Mouse (Mus musculus) heart, embryonic 13.5 days (tissue): Measurements from ENCODE around the gene Trpc1. TPM values are rescaled to one million over a fixed set of nuclear protein-coding genes. Genes with fewer than 3 reads are reported as not detected.

Experiments used
- ATAC-seq: fragments of 200-750 bp; cut with Nextera tagmentation; 2 replicates; pipeline ENCODE4 v1.8.0; 2017; ENCODE audit warnings: moderate TSS enrichment; ENCODE audit not compliant: insufficient number of reproducible peaks, low FRiP score, low TSS enrichment; ENCODE audit errors: extremely low read depth
- H3K27ac ChIP-seq: fragments of 300-500 bp; sonication (generic); replicated peaks from 2 replicates; pipeline ENCODE4 v1.5.1; 2015; ENCODE audit warnings: moderate library complexity, mild to moderate bottlenecking, inconsistent platforms
- H3K27me3 ChIP-seq: fragments of 300-500 bp; sonication (generic); replicated peaks from 2 replicates; pipeline ENCODE4 v1.6.1; 2015; ENCODE audit warnings: mild to moderate bottlenecking, inconsistent platforms
- H3K36me3 ChIP-seq: fragments of 300-500 bp; sonication (generic); 2 replicates; pipeline ENCODE4 v1.6.1; 2015; ENCODE audit warnings: mild to moderate bottlenecking, inconsistent platforms
- H3K4me1 ChIP-seq: fragments of 300-500 bp; sonication (generic); 2 replicates; pipeline ENCODE4 v1.6.1; 2015; ENCODE audit warnings: inconsistent platforms
- H3K4me2 ChIP-seq: fragments of 300-500 bp; sonication (generic); 2 replicates; pipeline ENCODE4 v1.6.1; 2015; ENCODE audit warnings: inconsistent platforms, mild to moderate bottlenecking, moderate library complexity
- H3K4me3 ChIP-seq: fragments of 300-500 bp; sonication (generic); 2 replicates; pipeline ENCODE4 v1.5.1; 2015; ENCODE audit warnings: moderate library complexity, mild to moderate bottlenecking, inconsistent platforms
- H3K9ac ChIP-seq: fragments of 300-500 bp; sonication (generic); 2 replicates; pipeline ENCODE4 v1.6.1; 2015; ENCODE audit warnings: inconsistent platforms, mild to moderate bottlenecking, moderate library complexity
- H3K9me3 ChIP-seq: fragments of 300-500 bp; sonication (generic); 2 replicates; pipeline ENCODE4 v1.6.1; 2016; ENCODE audit warnings: inconsistent platforms
- WGBS: fragments of 180-500 bp; shearing (Covaris S2); methylation state at CpG from one replicate; pipeline ENCODE4 v1.1.7; 2015; ENCODE audit warnings: mixed read lengths; 5-methylcytosine and 5-hydroxymethylcytosine counted together
- polyA plus RNA-seq: library from polyadenylated mRNA; unstranded; fragments of >200 nt; fragmentation: Nextera tagmentation; extraction: Ambion mirVana; gene quantifications from 2 replicates; pipeline ENCODE4 v1.2.1, GENCODE M21; 2015

Gene Trpc1
- polyA plus RNA-seq, 1 experiment from 2014 or later: 1.8 TPM

GRCm38 (mm10) chr9:95750746-95751145 is 571 bp upstream of the Trpc1 start:
- Histone ChIP-seq H3K27me3 (peaks cover 26% of the 10 kb centered on the region), H3K27ac (no peak overlapping the region), H3K4me2 (peak overlapping the region; percentile 87), H3K9me3 (no peaks in the 10 kb centered on the region), H3K9ac (no peak overlapping the region), H3K36me3 (no peaks in the 10 kb centered on the region), H3K4me1 (peaks cover 8% of the 10 kb centered on the region), H3K4me3 (peak overlapping the region; percentile 89)
- WGBS: 38% methylated on average over 9 of the region's 9 CpGs
- ATAC-seq: no peak

GRCm38 (mm10) chr9:95749461-95749928 is 680 bp downstream of the Trpc1 start:
- peak; percentile 54; the same call in 1 of the 2 replicates for ATAC-seq
- Histone ChIP-seq H3K4me1 (peaks cover 8% of the 10 kb centered on the region), H3K4me3 (peak overlapping the region; percentile 89), H3K9me3 (no peaks in the 10 kb centered on the region), H3K4me2 (peak overlapping the region; percentile 87), H3K36me3 (no peaks in the 10 kb centered on the region), H3K27me3 (peaks cover 26% of the 10 kb centered on the region), H3K27ac (no peak overlapping the region), H3K9ac (peak overlapping the region; percentile 91)
- WGBS: 2% methylated on average over 19 of the region's 34 CpGs

- Histone ChIP-seq H3K9me3 (no peaks in the 10 kb centered on the region), H3K4me1 (peaks cover 8% of the 10 kb centered on the region), H3K4me2 (no peak overlapping the region), H3K27ac (no peak overlapping the region), H3K36me3 (no peaks in the 10 kb centered on the region), H3K27me3 (peaks cover 18% of the 10 kb centered on the region), H3K9ac (no peak overlapping the region), H3K4me3 (no peak overlapping the region)
- no peak for ATAC-seq
- 77% methylated on average over 5 of the region's 5 CpGs for WGBS
These were observed 2.9 kb downstream of the Trpc1 start for GRCm38 (mm10) chr9:95747298-95747697.

DNA sequence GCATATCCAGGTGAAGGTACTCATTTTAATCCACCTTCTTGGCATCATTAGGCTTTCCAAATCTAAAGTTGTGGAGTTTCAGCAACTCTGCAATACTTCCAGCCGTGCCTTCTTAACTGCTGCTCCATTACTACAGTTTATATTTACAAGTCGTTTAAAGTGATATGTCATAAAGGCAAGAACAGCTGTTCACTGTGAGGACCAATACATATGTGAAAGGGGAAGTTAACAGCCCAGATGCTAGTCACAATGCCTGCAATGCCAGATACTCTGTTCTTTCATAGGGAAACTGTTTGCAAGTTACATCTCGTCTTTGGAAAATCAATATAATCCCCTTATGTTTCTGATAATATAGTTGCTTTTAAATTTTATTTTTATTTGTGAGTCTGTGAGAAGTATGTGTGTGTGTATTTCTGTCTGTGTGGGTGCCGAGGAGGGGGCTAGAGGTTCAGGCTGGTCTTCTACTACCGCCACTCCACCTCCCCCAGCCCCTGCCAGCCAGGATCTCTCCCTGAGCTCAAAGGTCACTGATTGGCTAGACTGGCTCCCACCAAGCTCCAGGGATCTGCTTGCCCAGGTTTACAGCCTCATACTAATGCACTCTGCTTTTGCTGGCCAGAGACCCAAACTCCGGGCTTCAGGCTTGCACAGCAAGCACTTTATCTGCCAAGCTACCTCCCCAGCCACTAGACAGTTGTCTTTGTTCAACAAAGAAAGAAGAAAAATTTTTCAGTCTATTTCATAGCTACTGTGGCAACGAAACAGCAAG is 5.1 kb downstream of the Trpc1 start:
- no peak overlapping the region for H3K4me2 ChIP-seq
- no peaks in the 10 kb centered on the region for H3K9me3 ChIP-seq
- no peak overlapping the region for H3K27ac ChIP-seq
- H3K36me3 ChIP-seq: no peaks in the 10 kb centered on the region
- 63% methylated on average over 7 of the region's 7 CpGs for WGBS
- ATAC-seq: no peak
- H3K4me3 ChIP-seq: no peak overlapping the region
- H3K4me1 ChIP-seq: peaks cover 5% of the 10 kb centered on the region
- H3K9ac ChIP-seq: no peak overlapping the region
- H3K27me3 ChIP-seq: peaks cover 7% of the 10 kb centered on the region

- ATAC-seq: no peak
- H3K4me1 ChIP-seq: no peaks in the 10 kb centered on the region
- no peaks in the 10 kb centered on the region for H3K27me3 ChIP-seq
These were observed 13.9 kb downstream of the Trpc1 start for GRCm38 (mm10) chr9:95736238-95736637.

DNA sequence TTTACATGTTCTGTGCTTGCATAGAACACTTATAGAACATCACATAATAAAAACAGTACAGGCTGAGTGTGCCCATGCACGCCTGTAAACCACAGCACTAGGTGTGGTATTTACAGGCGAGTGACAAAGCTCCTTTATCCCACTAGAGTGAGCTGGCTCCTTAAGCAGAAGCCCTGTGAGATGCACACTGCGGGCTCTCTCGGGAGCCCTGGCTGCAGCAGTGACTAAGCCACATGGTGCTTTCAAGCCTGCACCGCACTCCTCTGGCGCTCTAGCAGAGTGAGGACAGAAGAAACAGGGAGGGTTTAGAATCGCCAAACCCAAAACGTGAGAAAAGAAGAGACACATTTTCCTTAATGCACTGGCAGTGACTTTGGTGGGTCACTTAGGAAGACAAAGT is 37.6 kb downstream of the Trpc1 start:
- no peak overlapping the region for H3K4me2 ChIP-seq
- H3K4me3 ChIP-seq: no peak overlapping the region
- H3K27me3 ChIP-seq: no peaks in the 10 kb centered on the region
- H3K4me1 ChIP-seq: no peaks in the 10 kb centered on the region
- ATAC-seq: no peak
- 28% methylated on average over 8 of the region's 8 CpGs for WGBS
- H3K27ac ChIP-seq: no peak overlapping the region
- H3K9ac ChIP-seq: no peak overlapping the region
- no peaks in the 10 kb centered on the region for H3K9me3 ChIP-seq
- peaks cover 22% of the 10 kb centered on the region for H3K36me3 ChIP-seq

More at GRCm38 (mm10) chr9:95736238-95736637, 13.9 kb downstream of the Trpc1 start:
- Histone ChIP-seq H3K4me2 (no peak overlapping the region), H3K4me3 (no peak overlapping the region), H3K9me3 (no peaks in the 10 kb centered on the region), H3K27ac (no peak overlapping the region), H3K36me3 (peaks cover 8% of the 10 kb centered on the region), H3K9ac (no peak overlapping the region)

DNA sequence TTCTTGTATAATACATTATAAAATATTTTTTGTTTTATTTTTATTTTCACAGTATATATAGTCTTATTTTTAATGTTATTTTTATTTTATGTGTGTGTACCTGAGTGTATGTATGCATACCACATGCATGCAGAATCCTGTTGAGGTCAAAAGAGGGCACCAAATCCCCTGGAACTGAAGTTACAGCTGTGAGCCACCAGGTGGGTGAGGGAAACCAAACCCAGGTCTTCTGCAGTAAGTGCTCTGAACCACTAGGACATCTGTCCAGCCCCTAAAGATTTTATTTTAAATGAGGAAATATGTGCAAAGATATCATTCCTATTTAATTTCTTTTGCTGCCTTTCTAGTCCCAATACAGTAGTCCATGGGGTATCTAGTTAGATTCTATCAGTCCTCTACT is 41.2 kb downstream of the Trpc1 start:
- Histone ChIP-seq H3K27me3 (no peaks in the 10 kb centered on the region), H3K9me3 (no peaks in the 10 kb centered on the region), H3K9ac (no peak overlapping the region), H3K36me3 (peaks cover 20% of the 10 kb centered on the region), H3K4me2 (no peak overlapping the region), H3K27ac (no peak overlapping the region), H3K4me3 (no peak overlapping the region), H3K4me1 (no peaks in the 10 kb centered on the region)
- no peak for ATAC-seq

GRCm38 (mm10) chr9:95705371-95705770 is 44.8 kb downstream of the Trpc1 start:
- Histone ChIP-seq H3K27me3 (no peaks in the 10 kb centered on the region), H3K36me3 (peaks cover 20% of the 10 kb centered on the region), H3K4me2 (no peak overlapping the region), H3K27ac (no peak overlapping the region), H3K4me1 (no peaks in the 10 kb centered on the region), H3K9ac (no peak overlapping the region), H3K9me3 (no peaks in the 10 kb centered on the region), H3K4me3 (no peak overlapping the region)
- 62% methylated on average over 5 of the region's 5 CpGs for WGBS
- no peak for ATAC-seq

- H3K4me1 ChIP-seq: no peaks in the 10 kb centered on the region
- no peak overlapping the region for H3K4me3 ChIP-seq
- no peaks in the 10 kb centered on the region for H3K27me3 ChIP-seq
- 73% methylated on average over 3 of the region's 3 CpGs for WGBS
- no peak overlapping the region for H3K9ac ChIP-seq
- H3K27ac ChIP-seq: no peak overlapping the region
- no peak overlapping the region for H3K4me2 ChIP-seq
- peaks cover 14% of the 10 kb centered on the region for H3K36me3 ChIP-seq
- no peak for ATAC-seq
- H3K9me3 ChIP-seq: no peaks in the 10 kb centered on the region
These were observed 46.1 kb downstream of the Trpc1 start for GRCm38 (mm10) chr9:95704078-95704477.

- Histone ChIP-seq H3K36me3 (no peaks in the 10 kb centered on the region), H3K9ac (no peak overlapping the region), H3K4me3 (no peak overlapping the region), H3K27ac (no peak overlapping the region), H3K27me3 (no peaks in the 10 kb centered on the region), H3K4me2 (no peak overlapping the region), H3K4me1 (0 out of 2 replicates have a peak, but pooled peaks cover 4% of the 10 kb centered on the region), H3K9me3 (no peaks in the 10 kb centered on the region)
- WGBS: 72% methylated on average over 4 of the region's 4 CpGs
- no peak for ATAC-seq
These were observed 50.9 kb downstream of the Trpc1 start for GRCm38 (mm10) chr9:95699273-95699672.

- H3K4me2 ChIP-seq: no peak overlapping the region
- no peaks in the 10 kb centered on the region for H3K27me3 ChIP-seq
- WGBS: 57% methylated on average over 2 of the region's 2 CpGs
- H3K4me1 ChIP-seq: 0 out of 2 replicates have a peak, but pooled peaks cover 4% of the 10 kb centered on the region
- H3K36me3 ChIP-seq: no peaks in the 10 kb centered on the region
- no peak overlapping the region for H3K27ac ChIP-seq
- no peak overlapping the region for H3K9ac ChIP-seq
- ATAC-seq: no peak
- no peak overlapping the region for H3K4me3 ChIP-seq
- no peaks in the 10 kb centered on the region for H3K9me3 ChIP-seq
These were observed 52.4 kb downstream of the Trpc1 start for GRCm38 (mm10) chr9:95697808-95698207.

DNA sequence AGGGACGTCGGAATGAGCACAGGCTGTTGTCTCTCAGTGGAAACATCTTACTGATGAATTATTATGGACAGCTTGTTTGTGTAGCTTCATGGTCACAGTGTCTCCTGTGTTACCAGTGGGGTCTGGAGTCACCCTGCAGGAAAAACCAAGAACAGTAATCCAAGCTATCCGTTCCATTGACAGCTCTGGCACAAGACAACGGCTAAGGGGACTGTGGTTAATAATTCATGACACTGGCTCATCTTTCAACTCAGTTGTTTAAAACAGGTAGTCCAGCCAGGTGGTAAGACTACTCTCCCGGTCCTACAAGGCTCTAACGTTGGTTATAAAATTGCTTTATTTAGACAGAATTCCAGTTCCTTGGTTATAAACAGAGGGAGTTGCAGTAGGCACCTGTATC is 53.6 kb downstream of the Trpc1 start:
- ATAC-seq: no peak
- no peaks in the 10 kb centered on the region for H3K27me3 ChIP-seq
- WGBS: 66% methylated on average over 6 of the region's 6 CpGs
- H3K36me3 ChIP-seq: no peaks in the 10 kb centered on the region
- H3K9ac ChIP-seq: no peak overlapping the region
- H3K27ac ChIP-seq: no peak overlapping the region
- H3K4me1 ChIP-seq: 0 out of 2 replicates have a peak, but pooled peaks cover 4% of the 10 kb centered on the region
- H3K9me3 ChIP-seq: no peaks in the 10 kb centered on the region
- H3K4me3 ChIP-seq: no peak overlapping the region
- no peak overlapping the region for H3K4me2 ChIP-seq
